Mouse (Mus musculus) left cerebral cortex, postnatal 36 days (tissue): ENCODE data around the gene Zfyve21. TPM values are rescaled to one million over a fixed set of nuclear protein-coding genes. Genes with fewer than 3 reads are reported as not detected.

Experiments
- DNase-seq, 2 experiments: peaks; one replicate each; pipeline ENCODE4 v3.0.0; 2021 to 2022; ENCODE audit warnings: low spot score in 2 of 2, mixed read lengths in 1 of 2
- intact Hi-C: fragments of 180-260 bp; cut with DNase I; formaldehyde crosslinking; loops from one replicate; pipeline ENCODE4 v1.15.1; 2025
- total RNA-seq, 2 experiments: library from RNA; stranded (reverse); gene quantifications; 2 replicates each; pipeline ENCODE4 v1.2.3; 2021

The Zfyve21 gene
- total RNA-seq, 2 experiments from 2014 or later = 22.8 to 23.1 TPM

DNA sequence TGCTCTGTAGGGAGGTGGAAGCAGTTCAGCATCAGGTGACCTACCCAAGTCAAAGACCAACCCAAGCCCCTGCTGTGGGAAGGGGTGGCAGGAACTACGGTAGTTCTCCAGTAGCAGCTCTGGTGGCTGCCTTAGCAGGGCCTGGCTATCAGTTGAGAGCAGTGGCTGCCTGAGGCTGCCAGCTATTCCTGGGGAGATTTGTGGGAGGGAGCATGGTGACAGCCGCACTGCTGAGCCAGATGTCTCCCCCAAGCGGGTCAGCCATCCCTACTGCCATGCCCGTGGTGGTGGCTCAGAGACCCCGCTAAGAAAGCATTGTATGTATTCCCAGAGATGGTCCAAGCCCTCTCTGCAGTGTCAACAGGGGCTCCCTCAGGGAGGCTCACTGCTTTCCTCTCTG is 18.7 kb downstream of the Zfyve21 start:
- intact Hi-C loops = no loop called here
- no peak for DNase-seq

DNA sequence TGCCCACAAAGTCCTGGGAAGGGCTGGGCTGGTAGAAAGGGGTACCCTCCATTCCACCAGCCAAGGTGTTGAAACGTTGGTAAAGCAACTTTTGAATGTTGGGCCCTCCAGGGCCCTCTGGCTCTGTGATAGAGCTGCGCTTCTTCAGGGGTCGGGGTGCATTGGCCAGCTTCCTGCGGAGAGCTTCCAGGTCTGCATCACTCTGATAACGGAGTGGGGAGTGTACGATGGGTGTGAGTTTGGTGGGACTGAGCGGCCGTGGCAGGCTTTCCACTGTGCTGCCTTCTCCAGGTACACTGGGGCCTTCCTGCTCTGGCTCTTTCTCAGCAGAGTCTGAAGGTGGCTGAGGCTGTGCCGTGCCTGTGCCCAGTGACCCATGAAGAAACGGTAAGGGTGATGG is 19.5 kb downstream of the Zfyve21 start:
- no peak for DNase-seq
- intact Hi-C loops = no loop called here

- intact Hi-C loops = no loop called here
- no peak for DNase-seq
Measured at GRCm38 (mm10) chr12:111842565-111843433, 28.8 kb downstream of the Zfyve21 start.

DNA sequence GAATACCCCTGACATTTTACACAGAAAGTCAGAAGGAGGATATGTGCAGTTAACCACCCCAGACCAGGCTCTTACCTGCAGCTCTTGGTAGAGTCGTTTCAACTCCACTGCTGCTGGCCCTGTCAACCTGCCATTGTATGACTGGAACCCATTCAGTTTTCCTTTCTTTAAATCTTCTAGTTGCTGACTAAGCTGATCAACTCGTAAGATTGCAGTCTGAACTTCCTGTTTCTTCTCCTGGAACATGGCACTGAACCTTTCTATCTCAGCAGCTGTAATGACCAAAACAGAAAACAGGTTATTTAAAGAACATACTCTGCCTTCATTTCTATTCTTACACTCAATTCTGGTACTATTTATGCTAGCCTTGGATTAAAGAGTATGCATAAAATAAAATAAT is 29.5 kb downstream of the Zfyve21 start:
- DNase-seq = no peak
- intact Hi-C loops = no loop called here

GRCm38 (mm10) chr12:111845953-111846352 is 32.0 kb downstream of the Zfyve21 start:
- intact Hi-C loops = no loop called here
- DNase-seq = no peak

- DNase-seq = no peak
- intact Hi-C loops = no loop called here
Measured at GRCm38 (mm10) chr12:111846815-111847214, 32.8 kb downstream of the Zfyve21 start.

DNA sequence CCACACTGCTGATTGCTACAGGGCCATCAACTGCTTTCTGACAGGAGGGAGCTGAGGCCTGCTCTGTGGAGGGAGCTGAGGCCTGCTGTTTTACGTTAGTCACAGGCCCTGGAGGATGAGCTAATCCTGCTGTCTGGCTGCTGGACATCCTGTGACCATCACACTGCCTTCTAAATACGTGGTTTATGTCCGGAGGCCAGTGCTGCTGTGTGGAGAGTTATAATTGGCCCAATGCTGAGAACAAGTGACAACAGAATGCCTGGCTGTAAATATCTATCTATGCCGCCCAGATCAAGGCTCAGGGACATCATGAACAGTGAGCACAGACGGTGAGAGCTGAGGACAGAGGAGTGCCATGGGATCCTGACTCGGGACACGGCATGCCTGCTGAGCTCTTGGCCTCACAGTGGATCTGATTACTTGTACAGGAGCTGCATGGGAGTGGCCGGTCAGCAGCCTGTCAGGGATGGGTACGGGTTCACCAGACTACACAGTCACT is 34.4 kb downstream of the Zfyve21 start:
- no peak for DNase-seq
- intact Hi-C loops = no loop called here

- intact Hi-C loops = no loop called here
- no peak for DNase-seq
Measured at GRCm38 (mm10) chr12:111851235-111851634, 37.3 kb downstream of the Zfyve21 start.

GRCm38 (mm10) chr12:111851745-111852144 is 37.8 kb downstream of the Zfyve21 start:
- intact Hi-C loops = no loop called here
- no peak for DNase-seq

DNA sequence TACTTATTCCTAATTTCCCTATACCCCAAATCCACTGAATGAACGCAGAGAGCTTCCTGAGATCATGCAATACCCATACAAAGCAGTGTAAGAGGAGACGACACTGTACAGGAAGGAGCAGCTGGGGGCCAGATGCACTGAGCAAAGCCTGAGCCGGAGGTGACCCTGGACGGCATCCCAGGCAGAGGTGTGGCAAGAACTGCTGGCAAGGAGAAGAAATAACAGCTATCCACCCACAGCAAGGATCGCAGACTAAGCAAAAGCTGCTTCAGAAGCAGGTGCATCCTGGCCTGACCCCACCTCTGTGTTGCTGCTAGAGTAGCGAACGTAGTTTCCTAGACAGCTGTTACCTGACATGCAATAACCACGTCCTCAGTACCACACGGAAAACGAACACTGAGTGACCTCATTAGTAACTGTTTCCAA is 39.1 kb downstream of the Zfyve21 start:
- DNase-seq = no peak
- intact Hi-C loops = no loop called here

DNA sequence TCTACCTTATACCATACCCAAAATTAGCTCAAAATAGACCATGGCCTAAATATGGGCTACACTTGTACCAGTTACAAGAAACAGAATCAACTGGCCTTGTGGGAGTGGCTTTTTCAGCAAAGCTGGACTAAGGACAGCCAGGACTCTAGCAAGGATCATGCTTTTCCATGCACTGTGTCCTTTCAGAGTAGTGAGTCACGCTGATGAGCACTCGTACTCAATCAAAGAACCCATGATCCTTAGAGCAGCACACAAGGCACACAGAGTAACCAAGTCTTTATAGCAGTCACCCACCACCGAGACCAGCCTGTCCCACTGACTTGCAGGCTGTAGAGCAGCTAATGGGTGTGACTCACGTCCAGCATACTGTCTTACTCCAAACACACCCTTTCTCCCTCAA is 39.6 kb downstream of the Zfyve21 start:
- intact Hi-C loops = no loop called here
- DNase-seq = no peak

GRCm38 (mm10) chr12:111855448-111855847 is 41.5 kb downstream of the Zfyve21 start:
- DNase-seq = no peak
- intact Hi-C loops = no loop called here

DNA sequence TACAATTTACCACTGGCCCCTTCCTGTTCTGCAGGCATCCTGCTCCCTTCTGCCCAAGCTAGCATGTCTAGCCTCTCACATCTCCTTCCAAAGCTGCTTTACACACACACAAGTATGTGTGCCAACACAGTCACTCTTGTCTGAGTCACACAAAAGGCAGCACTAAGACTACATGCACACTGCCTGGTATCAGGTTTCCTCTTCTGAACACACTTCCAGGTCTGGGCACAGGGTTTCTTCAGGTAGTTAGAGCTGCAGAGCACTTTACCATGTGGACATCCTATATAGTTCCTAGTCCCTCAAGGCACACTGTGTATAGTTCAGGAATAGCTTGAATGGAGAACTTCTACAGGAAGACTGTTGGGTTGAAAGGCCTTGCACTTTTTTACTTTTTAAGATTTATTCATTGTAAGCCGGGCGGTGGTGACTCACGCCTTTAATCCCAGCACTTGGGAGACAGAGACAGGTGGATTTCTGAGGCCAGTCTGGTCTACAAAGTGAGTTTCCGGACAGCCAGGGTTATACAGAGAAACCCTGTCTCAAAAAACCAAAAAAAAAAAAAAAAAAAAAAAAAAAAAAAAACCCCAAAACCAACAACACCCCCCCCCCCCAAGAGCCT is 50.3 kb downstream of the Zfyve21 start:
- DNase-seq = no peak
- intact Hi-C loops = no loop called here

DNA sequence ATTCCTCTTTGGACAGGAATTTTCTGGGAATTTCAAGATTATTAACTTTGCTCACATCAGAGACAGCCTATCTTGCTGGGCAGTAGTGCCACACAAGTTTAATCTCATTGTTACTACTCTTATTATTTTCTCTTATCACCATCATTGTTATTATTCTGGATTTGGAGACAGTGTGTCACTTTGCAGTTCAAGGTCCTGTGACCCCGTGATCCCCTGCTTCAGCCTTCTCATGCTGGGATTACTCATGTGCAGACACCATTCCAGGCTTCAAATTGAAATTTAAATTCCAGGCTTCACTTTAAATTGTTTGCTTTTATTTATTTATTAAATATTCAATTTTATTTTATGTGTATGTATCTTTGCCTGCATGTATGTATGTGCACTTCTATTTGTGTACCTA is 55.8 kb downstream of the Zfyve21 start:
- intact Hi-C loops = no loop called here

GRCm38 (mm10) chr12:111870811-111871210 is 56.8 kb downstream of the Zfyve21 start:
- DNase-seq = no peak
- intact Hi-C loops = no loop called here

More for the DNA sequence above, 55.8 kb downstream of the Zfyve21 start:
- DNase-seq = no peak

- no peak for DNase-seq
- intact Hi-C loops = no loop called here
Measured at GRCm38 (mm10) chr12:111872079-111872478, 58.1 kb downstream of the Zfyve21 start.

- intact Hi-C loops = loop anchor here (5.0 kb wide), 3 partner anchors 83 to 223 kb away; no protein-coding TSS in a partner anchor
Measured at GRCm38 (mm10) chr12:111874601-111875140, 60.7 kb downstream of the Zfyve21 start.

DNA sequence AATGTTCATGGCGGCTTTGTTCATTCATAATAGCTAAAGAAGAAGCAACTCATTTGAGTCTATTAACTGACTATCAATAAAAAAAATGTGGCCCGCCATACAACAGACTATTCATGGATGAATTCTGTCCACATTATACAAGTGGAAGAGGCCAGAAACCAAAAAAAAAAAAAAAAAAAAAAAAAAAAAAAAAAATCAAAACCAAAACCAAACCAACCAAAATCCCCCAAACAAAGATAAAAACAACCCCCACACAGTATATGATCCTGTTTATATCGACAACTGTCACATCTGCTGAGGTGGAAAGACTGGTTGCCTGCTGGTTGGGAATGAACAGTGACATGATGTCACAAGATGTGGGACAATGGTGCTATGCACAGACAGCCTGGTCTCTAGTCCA is 61.5 kb downstream of the Zfyve21 start:
- intact Hi-C loops = loop anchor here (5.0 kb wide), 3 partner anchors 82 to 222 kb away; no protein-coding TSS in a partner anchor

More at GRCm38 (mm10) chr12:111874601-111875140, 60.7 kb downstream of the Zfyve21 start:
- no peak for DNase-seq

DNA sequence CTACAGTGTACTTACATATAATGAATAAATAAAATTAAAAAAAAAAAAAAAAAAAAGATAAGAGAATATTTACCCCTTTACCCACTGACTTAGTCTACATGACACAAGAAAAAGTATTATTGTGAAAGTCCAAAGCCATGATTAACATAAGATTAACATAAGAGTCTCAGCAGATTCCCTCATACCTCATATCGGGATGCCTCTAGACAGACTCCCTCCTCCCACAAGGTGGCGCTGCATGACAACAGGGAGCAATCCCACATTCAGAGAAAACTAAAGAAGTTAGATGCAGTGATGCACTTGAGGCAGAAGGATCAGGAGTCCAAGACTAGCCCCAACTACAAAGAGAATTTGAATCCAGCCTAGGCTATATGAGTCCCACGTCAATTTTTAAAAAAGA is 64.2 kb downstream of the Zfyve21 start:
- peak; percentile 56 to 70 for DNase-seq
- intact Hi-C loops = loop anchor here (5.0 kb wide), 3 partner anchors 79 to 219 kb away; no protein-coding TSS in a partner anchor

More for the DNA sequence above, 61.5 kb downstream of the Zfyve21 start:
- no peak for DNase-seq
